Mouse (Mus musculus) frontal cortex, postnatal 14 days (tissue): ENCODE measurements around the gene Cntd1.
"Not testable (repeated sequence)": the region's sequence is repeated elsewhere in the genome, so short reads cannot be mapped to it uniquely, and the experiment has no call there.

Experiments
- DNase-seq, 2 experiments: peaks; one replicate each; pipeline ENCODE4 v3.0.0; 2022; ENCODE audit warnings: low spot score in 2 of 2

The Cntd1 gene

DNA sequence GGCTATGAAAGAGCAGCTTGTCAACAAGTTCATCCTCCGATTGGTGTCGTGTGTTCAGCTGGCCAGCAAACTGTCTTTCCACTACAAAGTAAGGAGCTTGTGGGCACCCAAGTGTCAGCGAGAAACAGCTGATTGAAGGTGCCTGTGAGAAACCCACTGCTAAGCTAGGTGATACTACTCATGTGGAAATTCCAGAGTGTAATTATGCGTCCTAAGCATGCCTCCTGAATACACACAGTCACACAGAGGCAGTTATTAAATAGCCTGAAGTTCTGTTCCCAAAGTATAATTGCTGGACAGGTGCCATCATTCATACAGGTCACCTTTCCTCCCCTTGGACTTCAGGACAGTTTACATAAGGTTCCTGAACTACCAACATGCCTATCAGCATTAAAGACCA, 5.0 kb downstream of the Cntd1 start:
- DNase-seq: no peak

DNA sequence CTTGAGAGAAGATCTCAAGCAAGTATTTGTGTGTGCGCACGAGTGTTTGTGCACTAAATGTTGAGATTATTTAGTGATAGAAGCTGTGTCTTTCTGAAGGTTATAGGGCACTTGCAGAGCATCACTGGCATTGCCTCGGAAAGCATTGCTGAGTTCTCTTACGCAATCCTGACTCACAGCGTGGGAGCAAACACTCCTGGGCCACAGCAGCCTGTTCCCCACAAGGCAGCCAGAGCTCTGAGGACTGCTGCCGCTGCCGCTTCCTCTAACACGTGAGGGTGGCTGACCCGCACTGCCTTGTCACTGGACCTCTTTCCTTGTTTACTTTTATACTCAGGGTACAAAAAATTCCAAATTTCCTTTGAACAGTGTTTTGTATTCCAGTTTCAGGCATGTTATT, 8.5 kb downstream of the Cntd1 start:
- DNase-seq: no peak

DNA sequence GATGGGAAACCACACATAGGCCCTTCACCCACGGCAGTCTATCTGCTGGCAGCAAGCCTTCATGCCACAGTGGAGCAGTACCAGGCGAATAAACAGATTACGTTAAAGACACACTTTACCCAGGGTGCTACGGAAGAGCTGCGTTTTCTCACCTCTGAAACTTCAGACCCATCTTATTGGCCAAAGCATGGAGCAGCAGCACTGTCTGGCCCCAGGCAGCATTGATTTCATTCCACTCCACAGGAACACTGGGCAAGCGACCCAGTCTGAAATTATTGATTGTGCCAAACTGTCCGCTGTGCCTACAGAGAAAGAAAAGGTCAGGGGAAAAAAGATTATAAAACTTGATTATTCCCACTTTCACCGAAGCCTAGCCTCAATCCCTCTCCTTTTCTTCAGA, 12.4 kb downstream of the Cntd1 start:
- DNase-seq: no peak

DNA sequence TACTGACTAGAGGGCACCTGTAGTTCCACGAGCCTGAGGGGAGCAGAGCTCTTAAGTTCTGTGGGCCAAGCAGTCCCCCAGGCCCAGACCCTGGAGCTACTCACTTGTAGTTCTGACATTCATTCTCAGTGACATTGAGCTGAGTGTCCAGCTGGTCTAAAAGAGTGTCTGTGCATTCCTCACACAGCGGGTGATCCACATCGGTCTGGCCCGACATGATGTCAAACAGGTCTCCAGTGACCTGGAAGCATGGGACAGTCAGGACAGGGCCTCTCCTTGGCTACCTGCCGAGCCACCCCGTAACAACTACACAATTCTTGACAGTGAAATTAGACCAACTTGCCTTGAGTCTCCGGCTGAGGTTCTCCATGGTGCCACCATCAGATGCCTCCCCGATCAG, 16.4 kb downstream of the Cntd1 start:
- DNase-seq: no peak

DNA sequence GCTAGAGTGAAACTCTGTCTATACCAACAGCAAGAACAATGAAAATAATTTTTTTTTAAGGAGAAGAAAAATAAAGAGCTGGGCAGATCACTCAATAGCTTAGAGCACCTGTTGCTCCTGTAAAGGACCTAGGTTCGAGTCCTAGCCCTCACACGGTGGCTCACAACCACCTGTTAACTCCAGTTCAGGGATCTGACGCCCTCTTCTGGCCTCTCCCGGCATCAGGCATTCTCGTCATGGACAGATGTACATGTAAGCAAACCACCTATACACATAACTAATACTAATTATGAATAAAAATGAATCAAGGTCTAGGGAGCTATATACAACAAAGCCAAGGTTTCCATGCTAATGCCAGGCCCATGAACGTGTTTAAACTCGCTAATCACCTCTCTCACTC, 22.1 kb downstream of the Cntd1 start:
- DNase-seq: no peak

DNA sequence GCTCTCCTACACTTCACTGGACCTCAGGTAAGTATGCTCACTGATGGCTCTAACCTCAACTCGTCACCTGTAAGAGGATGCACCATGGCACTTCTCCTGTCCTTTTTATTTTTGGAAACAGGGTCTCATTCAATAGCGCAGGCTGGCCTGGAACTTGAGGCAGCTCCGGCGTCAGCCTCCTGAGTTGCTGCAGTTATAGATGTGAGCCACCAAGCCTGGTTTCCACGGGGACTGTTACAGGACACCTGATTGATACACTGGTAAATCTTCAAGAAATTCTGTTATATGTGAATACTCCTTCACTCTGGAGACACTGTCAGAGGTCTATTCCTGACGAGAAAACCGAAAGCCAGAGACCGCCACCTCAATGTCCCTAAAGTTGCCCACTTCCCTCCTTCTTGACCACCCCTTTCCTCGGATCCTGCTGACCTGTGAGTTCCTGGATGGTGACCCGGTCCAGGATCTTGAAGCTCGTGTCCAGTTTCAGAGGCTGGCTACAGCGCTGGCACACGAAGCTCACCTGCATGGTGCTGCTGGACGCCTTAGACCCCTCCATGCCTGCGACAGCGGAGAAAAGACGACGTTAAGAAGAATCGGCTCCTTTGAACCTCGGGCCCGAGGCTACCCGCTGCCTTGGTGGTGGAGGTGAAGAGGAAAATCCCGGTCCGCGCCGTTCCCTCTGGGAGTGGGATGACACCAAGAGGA, 22.6 kb downstream of the Cntd1 start:
- DNase-seq: no peak

DNA sequence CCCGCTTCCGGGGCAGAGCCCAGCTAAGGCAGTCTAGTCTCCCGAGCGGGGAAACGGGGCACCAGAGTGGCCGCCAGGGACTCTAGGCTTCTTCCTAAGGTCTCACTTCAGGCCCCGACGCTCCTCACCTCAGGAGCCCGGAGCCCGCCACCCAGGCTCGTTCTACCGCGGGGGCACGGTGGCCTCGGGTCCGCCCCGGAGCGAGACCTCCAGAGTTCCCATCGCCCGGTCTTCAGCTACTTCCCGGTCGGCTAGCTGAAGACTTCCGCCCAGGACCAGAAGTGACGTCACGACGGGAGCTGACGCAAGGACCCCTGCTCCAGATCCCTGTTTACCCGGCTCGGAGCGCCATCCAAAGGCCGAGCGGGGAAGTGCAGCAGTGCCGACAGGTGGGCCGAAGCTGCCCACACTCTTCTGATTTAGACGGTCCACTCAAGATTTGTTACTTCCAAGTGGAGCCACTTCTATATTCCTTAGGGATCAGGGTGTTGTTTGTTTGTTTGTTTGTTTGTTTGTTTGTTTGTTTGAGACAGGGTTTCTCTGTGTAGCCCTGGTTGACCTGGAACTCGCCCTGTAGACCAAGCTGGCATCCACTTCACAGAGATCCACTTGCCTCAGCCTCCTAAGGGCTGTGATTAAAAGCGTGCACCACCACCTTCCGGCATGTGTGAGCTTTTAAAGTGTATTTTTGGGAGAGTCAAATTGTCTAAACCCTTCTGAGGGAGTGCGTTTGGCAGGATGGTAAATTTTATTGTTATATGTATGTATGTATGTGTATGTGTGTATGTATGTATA, 23.4 kb downstream of the Cntd1 start, which contains the start of gene Becn1:
Gene Becn1 (minus strand): TSS at position 283 of the 795 bp plus-strand sequence.
- DNase-seq: peak; percentile 90 to 95

DNA sequence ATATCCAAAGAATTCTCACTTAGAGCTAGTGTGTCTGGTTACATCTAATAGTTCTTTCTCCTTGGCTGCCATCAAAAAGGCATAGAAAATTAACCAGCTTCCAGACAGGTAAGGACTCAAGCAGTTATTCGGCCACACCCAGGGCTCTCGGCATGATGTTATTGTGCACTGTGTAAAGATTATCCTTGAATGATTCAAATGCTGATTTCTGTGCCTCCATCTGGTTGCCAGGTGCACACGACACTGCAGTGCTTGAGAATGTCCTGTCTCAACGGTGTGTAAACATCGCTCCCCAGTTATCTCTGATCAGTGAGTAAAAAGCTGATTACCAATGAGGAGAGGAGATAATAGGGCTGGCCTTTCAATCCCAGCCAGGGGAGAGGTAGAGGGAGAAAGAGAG, 28.9 kb downstream of the Cntd1 start:
- DNase-seq: no peak

DNA sequence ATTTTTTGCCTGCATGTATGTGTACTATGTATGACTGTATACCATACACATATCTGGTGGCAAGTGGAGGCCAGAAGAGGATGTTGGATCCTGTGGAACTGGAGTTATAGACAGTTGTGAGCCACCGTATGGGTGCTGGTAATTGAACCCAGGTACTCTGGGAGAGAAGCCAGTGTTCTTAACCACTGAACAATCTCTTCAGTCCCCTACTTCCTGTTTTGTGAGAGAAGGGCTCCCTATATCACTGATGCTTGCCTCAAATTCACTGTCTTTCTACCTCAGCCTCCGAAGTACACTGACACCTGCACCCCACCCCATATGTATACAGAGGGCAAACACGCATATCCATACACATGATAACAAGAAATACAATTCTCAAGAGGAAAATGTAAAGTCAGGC, 32.3 kb downstream of the Cntd1 start:
- no peak for DNase-seq

DNA sequence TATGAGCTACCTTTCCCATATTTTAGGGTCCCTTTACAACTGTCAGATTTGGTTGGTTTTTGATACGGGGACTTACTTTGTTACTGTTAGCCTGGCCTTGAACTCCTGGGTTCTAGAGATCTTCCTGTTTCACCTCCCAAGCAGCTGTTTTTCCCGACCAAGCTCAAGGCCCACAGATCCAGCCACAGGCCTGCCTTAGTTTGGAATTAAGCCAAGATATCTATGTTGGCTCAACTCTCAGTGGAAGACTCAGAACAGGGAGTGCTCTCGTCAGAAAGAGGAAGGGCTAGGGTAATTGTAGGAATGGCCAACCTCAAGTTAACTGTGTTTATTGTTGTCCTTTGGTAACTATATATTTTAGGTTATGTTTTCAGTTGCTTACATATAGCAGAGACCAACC, 33.3 kb downstream of the Cntd1 start:
- no peak for DNase-seq

DNA sequence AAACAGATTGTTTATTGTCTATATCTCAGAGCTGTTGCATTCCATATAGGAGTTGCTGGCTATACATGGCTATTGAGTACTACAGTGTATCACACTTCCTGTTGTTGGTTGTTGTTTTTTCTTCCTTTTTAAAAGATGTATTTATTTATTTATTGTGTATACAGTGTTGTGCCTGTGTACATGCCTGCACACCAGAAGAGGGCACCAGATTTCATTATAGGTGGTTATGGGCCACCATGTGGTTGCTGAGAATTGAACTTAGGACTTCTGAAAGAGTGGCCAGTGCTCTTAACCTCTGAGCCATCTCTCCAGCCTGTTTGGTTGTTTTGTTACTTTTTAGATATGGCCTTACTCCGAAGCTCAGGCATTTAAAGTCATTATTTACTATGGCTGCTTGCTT, 35.8 kb downstream of the Cntd1 start:
- DNase-seq: no peak

DNA sequence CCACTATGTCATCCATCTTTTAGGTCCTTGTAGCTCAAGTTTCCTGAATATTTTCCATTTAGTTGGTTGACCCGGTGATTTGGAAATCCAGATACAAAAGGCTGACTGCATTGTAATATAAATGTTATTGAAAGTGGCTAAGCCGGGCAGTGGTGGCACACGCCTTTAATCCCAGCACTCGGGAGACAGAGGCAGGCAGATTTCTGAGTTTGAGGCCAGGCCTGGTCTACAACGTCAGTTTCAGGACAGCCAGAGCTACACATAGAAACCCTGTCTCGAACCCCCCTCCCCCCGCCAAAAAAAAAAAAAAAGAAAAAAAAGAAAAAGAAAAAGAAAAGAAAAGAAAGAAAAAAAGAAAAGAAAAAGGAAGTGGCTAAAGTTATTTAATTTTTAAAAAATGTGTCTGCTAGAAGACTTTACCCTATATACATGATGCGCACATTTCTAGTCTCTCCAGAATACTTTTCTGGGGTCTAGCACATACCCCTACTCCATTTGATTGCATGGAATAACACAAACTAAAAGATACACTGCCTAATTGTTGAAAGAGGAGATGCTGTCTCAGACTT, 36.4 kb downstream of the Cntd1 start:
- no peak for DNase-seq

DNA sequence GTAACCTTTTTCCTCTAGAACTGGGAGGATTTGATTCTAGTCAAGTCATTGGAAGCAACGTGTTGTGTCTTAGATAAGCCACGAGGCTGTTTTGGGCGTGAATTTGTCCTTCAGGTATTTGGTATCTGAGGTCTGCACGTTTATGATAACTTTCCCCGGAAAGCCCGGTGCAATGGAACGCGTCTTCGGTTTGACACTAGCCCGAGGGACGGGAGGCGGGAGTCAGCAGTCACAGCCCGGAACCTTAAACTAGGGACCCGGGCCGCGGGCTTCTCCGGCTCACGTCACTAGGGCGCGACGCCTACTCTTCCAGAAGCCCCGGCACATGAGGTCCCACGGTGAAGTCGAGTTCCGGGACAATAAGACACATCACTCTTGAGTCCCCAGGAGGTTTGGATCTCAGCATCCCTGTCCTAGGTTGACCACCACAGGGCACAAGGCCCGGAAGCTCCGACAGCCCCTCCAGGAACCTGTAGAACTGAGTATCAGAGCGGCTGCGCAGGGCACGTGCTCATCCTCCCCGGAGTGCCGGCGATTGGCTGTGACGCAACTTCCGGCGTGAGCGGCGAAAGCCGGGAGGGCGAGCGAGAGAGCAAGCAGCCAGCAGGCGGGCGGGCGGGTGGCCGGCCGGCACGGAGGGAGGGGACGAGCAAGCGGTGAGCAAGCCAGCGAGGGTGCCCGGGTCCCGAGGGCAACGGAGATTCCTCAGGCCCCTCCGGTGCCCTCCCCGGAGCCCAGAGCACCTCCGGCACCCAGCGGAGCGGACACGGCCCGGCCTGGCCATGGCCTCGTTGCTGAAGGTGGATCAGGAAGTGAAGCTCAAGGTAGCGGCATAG, 37.1 kb downstream of the Cntd1 start, which contains the start of gene Psme3:
Gene Psme3 (plus strand): TSS at position 549 of the 836 bp plus-strand sequence.
- peak; percentile 90 to 92 for DNase-seq

DNA sequence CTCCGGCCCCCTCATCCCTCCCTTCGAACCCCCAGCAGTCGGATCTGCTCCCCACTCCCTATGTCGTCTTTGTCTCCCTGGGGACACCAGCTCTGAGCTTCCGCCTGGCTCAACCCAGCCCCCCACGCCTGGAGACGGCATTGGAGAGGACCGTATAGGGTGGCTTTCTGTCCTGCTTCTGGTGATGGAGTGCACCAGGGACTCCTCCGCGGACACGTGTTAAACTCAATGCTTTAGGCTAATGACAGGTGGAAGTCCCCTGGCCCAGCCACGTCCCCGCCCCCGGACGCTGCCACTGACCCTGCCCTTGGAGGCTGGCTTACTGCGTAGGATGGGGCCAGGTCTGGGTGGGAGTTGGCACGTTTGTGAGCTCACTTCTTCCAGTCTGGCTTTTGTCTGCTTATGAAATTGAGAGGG, 37.7 kb downstream of the Cntd1 start:
- DNase-seq: no peak

DNA sequence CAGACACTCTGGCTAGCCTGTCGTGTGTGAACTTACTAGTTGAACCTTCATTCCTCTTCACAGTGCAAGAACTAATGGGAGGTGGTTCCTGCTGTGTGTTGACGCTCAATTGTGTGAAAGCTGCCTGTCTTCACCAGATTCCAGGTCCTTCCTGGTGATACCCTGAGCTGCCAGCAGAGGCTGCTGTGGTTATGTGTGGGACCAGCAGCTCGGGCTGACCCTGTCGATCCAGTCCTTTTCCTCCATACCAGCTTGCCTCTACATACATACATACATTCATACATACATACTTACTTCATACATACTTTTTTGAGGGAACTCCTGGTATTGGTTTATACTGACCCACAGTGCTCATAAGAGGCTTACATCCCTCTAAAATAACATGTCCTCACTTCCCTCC, 44.8 kb downstream of the Cntd1 start:
- DNase-seq: peak; percentile 33 to 56

DNA sequence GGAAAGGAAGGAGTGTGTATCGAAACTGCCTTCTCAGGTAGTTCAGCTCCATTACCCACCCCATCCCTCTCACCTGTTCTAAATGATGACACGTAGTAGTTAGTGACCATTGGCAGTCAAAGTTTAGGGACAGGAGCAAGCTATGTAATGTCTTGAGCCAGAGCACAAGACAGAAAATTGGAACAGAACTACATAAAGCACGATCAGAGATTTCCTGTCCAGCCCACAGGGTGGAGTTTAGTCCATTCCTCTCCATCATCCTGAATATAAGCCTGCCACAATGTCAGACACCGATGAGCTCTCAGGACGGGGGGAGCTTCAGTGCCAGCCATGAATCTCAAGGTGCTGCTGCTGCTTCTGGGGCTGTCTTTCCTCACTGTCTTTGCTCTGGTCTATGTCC, 46.0 kb downstream of the Cntd1 start, which contains the start of gene Aoc2:
Gene Aoc2 (plus strand): TSS at position 301 of the 400 bp plus-strand sequence.
- no peak for DNase-seq

DNA sequence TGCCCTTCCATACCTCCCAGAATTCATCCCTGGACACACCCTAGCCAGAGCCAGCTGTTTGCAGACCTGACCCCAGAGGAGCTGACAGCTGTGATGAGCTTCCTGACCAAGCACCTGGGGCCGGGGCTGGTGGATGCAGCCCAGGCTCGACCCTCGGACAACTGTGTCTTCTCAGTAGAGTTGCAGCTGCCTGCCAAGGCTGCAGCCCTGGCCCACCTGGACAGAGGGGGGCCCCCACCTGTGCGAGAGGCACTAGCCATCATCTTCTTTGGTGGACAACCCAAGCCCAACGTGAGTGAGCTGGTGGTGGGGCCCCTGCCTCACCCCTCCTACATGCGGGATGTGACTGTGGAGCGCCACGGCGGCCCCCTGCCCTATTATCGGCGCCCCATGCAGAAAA, 46.4 kb downstream of the Cntd1 start:
- DNase-seq: not testable (repeated sequence)

DNA sequence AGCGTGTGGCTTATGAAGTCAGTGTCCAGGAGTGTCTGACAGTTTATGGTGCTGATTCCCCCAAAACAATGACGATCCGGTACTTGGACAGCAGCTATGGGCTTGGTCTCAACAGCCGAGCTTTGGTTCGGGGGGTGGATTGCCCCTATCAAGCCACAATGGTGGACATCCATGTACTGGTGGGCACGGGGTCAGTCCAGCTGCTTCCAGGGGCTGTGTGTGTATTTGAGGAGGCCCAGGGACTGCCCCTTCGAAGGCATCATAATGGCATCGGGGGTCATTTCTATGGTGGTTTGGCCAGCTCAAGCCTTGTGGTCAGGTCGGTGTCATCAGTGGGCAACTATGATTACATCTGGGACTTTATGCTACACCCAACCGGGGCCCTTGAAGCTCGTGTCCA, 47.3 kb downstream of the Cntd1 start:
- no peak for DNase-seq

DNA sequence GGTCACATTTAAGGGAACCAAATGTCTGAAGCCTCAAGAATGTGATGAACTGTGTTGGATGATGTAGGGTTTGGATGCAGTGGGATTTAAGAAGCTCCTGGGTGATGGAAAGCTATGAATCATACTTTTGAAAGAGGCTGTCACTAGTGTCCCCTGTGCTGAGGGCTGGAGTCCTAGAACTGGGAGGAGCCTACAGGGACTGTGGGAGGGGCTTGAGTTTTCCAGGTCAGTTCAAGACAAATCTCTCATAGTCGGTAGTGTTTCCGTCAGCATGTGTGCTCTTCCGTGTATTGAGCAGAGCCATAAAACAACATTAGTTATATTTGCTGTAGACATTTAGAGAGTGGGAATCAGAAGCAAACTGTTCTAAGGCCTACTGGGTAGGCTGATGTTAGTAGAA, 48.5 kb downstream of the Cntd1 start:
- no peak for DNase-seq

DNA sequence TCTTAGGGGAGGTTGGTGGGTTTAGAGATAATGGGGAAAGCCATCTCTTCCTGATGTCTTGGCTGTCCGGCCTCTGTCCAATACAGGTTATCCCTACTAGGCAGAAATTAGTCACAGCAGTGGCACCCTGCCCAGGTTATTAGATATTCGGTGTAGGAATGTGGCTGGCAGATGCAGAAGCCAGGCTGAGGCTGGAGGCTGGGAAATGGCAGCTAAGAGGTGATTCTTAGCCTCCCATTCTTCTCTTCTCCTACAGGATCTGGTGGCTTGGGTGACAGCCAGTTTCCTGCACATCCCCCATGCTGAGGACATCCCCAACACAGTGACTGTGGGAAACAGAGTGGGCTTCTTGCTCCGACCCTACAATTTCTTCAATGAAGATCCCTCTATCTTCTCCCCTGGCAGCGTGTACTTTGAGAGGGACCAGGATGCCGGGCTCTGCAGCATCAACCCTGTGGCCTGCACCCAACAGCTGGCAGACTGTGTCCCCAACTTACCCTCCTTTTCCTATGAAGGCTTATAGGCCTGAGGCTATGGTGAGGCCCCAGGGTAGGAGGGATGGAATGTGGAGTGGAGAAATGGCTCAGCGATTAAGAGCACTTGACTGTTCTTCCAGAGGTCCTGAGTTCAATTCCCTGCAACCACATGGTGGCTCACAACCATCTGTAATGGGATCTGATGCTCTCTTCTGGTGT, 50.3 kb downstream of the Cntd1 start:
- no peak for DNase-seq

DNA sequence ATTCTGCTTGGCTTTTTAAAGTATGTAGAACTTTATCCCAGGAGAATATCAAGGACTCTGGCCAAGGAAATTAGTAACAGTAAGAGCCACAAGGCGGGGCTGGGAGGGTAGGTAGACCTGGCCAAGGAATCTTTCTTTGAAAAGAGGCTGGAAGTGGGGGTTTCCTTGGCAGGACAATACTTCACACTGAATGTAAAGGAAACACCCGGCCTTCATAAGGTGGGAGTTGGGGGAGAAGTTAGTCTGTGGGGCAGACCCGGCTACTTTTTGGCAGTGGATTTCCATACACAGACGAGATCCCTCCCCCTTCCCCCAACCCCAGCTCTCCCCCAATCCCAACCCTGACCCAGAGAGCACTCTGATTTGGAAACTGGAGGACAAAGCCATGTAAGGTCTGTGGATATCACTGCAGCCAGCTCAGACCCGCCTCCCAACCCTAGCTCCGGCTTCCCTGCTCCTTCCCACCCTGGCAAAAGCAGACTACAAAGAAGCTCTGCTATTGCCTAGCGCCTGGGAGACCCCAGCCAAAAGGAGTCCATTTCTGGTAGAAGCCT, 51.6 kb downstream of the Cntd1 start, which contains the start of gene Aoc3:
Gene Aoc3 (plus strand): TSS at position 235 of the 554 bp plus-strand sequence.
- DNase-seq: no peak
